Mouse (Mus musculus): ENCODE data around the gene Wdr5.

DNA sequence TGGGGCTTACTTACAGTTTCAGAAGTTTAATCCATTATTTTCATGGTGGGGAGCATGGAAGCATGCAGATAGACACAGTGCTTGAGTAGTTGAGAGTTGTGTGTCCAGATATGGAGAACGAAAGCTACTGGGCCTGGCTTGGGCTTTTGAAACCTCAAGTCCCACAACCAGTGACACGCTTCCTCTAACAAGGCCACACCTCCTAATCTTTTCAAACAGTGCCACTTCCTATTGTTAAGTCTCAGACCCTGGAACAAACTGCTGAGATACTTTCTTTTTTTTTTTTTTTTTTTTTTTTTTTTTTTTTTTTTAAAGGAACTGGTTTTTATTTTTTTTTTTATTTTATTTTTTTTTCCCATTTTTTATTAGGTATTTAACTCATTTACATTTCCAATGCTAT is 33.0 kb downstream of the Wdr5 start:
- TF ChIP-seq CTCF (IDR thresholded peaks at IDR 0.05; ENCODE audit: extremely low read depth, insufficient read depth, insufficient read length, insufficient replicate concordance) = no peak
- no peak for TF ChIP-seq POLR2A (IDR thresholded peaks at IDR 0.05; ENCODE audit: low read depth, low read length)
